Mouse (Mus musculus) kidney, postnatal 4 days (tissue): ENCODE measurements around the gene Cd2.
A peak's percentile ranks its signal among the peaks of the same experiment; 100 is the strongest.

Experiments
- DNase-seq, 2 experiments: peaks; one replicate each; pipeline ENCODE4 v3.0.0; 2021; ENCODE audit warnings: mixed read lengths in 2 of 2

Gene Cd2

DNA sequence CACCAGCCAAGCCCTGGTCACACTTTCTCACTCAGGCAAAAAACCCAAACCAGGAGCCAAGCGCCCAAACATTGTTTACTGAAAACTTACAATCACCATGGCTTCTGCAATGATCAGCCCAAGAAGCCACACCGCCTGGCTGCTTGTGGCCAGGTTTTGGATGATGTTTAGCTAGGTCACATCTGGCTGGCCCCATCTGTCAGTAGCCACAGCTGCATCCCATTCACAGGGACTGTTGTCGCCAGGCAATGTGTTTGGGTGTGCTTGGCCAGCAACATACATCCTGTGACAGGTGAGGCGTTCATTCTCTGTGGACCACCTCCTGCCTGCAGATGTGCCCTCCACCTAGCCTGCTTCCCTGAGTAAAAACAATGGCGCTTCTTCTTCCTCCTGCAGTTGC, 4.9 kb upstream of the Cd2 start:
- no peak for DNase-seq

DNA sequence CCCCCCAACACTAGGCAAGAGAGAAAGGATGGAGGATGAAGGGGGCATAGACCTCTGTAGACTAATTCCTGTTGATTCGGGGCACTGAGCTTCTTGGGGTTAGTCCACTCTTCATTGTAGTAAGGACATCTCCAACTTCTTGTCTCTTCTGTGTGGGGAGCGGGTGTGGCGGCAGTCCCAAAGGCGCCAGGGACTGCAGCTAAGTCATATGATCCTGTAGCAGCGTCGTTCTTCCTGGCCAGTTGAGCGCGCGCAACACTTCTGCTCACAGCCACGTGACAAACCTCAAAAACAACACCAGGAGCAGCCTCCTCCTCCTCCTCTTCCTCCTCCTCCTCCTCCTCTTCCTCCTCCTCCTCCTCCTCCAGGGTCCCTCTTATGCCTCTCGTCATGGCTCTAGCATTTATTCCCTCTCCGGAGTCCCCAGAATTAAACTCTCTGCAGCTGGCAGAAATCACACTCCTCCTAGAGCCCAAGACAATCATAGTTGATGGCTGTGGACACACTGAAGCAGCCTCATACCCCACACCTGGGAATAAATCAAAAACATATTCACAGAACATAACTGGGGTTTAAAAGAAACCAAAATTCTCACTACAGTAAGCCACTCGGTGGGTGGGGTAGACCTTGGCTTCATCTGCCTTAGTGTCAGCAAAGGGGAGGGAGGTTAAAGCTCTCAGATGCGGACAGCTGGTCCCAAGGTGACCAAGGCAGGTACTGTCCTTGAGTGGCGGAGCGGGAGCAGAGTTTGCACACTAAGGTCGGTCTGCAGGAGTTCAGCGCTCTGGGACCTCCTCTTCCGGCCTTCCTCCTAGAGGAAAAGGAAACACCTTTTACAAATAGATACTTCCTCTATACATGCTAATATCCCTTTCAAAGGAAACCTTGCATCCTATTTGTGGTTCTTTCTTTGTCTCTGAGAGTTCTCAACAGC, 3.1 kb upstream of the Cd2 start:
- DNase-seq = no peak

DNA sequence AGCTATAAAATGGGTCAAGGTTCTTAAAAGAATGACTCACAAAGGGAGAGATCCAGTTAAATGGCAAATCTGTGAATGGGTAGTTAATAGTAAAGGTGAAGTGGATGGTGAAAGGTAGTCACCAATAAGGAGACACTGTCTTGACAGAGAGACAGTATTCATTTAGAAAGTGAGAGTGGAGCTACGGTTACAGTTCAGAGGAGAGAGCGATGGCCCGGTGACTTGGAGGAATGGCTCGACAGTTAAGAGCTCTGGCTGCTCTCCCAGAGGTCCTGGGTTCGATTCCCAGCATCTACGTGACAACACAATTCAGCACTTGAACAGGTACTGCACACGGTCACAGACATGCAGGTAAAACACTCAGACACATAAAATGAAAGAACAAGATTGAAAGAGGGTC, 2.3 kb upstream of the Cd2 start:
- no peak for DNase-seq

DNA sequence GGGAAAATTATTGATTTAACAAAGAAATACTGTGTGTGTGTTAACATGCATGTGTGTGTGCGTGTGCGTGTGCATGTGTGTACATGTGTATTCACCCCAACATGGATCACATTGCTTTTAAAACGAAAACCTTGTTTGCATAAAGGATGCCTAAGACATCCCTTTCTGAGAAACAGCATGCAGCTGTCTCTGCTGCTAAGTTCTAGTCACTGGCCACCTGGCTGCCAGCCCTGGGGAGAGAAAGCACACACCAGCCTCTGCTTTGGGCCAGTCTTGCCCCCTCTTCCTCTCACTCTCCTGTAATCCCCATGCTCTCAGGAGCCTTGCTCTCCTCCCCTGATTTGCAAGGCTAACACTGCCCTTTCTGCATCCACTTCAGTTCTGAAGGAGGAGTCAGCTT, 1.7 kb upstream of the Cd2 start:
- no peak for DNase-seq

DNA sequence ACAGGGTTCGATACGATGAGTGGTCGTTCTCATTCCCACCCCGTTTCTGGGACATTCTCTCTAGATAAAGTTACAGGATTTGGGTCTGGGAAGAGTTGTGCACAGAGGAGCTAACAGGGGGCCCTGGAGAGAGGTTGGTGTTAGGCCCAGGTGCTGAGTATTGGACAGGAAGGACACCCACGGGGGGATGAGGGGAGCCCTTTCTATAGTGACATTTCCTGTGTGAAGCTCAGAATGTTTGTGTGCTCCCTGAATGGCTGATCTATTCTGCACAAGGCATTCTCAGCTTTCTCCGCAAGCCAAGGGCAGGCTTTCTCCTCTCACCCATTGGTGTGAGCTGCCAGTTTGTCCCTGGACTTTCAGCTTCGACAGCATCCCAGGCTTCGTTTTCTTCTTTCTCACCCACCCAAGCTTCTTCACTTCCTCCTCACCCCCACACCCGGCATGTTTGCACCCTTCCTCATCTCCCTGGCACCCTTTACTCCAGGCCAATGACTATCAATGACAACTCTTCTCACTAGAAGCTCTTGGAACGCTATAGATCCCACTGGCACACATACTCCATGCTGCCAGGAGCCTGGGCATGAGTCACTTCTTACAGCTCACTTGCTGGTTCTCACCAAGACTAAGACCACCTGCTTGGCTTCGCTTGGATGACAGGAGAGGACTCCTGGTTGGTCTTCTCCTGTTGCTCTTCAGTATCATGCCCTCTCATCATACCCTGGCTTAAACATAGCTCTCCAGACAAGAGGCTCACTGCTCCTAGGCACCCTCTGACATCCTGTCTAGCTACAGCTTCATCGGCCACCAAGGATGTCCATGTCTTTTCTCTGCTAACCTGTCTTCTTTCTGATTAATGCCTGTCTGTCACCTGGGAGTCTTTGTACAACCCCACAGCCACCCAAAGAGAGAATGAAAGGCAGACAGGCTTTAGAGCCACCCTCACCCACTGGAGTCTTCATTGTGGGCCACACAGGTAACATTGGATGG, 1.1 kb downstream of the Cd2 start:
- no peak for DNase-seq

DNA sequence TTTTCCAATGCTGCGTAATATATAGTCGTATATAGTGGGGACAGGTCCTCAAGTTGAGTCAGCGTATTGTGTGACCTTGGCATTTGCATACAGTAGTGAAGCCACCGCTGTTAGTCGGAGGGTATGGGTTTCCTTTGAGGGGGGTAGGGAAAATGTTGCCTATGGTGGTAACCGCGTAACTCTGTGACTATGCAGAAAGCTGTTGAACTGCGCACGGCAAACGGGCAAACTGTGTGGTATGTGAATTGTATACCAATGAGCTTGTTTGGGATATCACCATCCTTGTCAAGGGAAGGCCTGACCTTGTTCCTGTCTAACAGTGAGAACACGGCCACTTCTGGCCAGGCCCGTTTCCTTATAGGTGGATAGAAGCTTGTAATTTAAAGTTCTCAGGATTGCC, 1.9 kb downstream of the Cd2 start:
- no peak for DNase-seq

DNA sequence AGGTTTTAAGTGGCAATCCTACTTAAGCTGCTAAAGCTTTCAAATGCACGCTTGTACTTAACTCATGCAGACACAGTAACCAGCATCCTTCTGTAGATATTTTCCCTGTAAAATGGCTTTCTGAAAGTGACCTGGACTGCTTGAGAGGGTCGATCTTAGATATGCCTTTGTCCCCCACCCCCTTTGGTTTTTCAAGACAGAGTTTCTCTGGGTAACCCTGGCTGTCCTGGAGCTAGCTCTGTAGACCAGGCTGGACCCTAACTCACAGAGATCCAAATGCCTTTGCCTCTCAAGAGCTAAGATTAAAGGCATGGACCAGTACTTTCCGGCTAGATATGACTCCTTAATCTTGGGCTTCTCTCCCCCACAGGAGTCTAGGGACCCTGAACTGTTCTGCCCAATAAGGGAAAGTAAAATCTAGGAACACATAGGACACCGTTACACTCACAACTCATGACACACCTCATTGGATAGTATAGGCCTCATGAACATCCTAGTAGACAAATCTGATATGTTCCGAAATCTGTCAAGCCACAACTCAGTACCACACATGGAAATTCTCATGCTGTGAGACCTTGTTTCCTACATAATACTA, 2.6 kb downstream of the Cd2 start:
- DNase-seq = no peak

DNA sequence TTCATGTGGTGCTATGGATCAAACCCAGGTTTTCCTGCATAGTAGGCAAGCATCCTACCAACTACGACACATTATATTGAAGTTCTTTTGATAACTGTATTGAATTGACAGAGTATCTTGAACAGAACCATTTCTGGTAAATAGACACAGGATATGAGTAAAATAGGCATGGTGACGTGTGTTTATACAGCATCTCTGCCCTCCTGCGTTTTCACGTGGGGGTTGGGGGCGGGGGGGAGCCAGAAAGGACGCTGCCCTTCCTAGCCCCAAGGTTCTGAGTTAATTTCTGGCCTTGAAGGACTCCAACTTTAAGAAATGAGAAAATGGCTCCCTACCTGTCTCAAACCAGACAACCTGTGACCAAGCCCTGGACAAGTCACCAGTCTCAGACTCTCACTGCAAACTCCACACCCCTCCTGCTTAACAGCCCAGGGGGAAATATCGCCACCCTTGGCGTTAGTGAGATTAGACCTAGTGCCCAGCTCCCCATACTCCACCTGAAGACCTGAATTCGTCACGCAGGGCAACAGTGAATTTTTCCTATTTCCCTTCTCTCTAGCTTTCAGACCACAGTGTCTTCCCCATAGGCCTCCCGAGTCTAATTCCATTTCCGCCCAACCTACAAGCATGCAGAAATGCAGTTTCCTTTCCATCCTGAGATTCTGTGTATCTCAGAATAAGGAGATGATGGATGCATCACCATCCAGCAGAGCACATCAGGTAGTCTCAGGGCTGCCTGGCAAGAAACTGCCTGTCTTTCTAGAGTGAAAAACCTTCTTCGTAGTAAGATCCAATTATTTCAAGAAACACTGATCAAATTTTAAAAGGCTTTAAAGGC, 3.7 kb downstream of the Cd2 start:
- DNase-seq = no peak

DNA sequence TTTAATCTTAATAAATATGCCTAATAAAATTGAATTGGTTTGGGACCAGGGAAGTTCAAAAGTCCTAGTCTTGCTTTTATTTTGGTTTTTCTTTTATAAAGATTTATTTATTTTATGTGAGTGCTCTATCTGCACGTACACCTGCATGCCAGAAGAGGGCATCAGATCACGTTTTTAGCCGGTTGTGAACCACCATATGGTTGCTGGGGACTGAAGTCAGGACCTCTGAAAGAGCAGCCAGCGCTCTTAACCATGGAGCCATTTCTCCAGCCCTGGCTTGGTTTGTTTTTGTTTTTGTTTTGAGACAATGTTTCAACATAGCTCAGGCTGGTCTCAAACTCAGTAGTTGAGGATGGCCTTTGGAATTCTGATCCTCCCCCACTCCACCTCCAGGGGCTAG, 4.3 kb downstream of the Cd2 start:
- DNase-seq = no peak

DNA sequence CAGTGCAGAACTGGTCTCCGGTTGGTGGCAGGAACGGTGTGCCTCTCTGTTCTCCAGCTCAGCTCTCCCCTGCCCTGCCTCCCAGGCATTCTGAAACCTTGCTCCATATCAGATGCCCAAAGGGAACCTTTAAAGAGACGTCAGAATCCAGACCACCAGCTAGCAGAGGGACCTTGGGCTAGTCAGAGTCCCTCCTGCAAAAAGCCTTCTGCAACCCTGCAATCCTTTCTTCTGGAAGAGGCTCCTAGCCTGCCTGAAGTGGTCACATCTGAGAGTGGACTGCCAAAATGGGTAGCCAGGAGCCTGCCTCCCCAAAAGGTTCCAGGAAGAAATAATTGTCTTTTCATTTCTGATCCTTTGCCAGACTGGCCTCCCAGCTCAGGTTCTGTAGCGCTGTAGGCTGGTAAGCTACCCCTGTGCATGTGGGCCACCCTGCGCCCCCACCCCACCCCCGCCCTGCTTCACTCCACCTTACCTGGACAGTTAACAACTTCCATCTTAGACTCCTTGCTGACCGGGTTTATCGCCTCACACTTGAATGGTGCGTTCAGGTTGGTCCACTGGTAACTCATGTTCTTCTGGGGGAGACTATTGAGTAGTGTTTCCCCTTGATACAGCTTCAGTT, 5.1 kb downstream of the Cd2 start:
- DNase-seq = no peak

DNA sequence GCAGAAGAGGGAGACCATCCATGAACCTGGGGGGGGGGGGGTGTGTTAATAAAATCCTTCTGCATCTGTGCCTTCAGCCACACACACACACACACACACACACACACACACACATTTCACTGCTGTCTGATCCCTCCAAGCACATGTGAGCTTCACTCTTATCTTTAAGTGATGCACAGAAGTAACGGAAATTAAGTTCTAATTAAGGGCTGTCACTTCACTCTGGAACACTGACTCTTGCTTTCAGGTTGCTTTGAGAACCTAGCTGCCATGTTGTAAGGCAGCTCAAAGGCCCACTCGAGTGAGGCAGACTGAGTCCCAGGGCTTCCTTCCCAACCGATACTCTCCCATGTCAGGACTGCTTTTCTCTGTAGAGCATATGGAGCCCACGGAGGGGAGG, 5.9 kb downstream of the Cd2 start:
- DNase-seq = no peak

DNA sequence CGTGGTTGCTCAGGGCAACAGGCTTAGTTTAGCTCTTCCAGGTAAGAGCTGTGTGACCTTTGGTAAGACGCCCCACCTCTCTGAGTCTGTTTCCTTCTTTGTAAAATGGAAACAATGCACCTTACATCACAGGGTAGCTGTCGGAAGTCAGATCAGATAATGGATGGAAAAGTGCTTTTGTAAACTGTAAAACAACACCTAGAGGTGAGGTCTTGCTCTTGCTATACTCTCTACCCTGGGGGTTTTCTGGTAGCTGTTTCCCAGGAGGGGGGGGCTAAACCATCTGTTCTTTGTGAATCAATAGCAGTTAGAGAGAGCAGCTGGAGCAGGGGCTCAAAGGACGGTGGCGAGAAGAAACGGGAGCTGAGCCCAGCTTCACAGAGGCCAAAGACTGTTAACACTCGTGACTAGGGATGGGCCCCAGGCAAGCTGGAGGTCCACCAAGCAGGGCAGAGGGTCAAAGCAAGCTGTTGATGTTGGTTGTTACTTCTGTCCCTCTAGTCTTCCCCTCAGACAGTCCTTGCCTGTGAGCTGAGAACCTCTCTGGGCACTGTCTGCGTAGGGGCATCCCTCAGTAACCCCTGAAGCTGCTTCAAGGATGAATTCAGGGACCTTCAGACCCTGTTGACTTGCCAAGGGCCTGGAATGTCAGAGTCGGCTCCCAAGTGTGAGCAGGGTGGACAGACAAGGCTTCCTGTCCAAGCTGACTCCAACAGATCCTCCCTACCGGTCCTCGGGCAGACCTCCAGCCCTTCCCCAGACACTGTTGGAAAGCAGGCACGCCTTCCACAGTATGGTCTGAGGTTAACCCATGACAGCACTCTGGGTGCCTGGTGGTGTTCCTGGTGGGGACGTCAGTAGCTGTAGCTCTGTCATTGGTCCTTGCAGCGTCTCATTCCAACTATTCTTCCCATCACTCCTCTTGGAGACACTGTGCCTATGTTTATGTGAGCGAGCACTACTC, 7.1 kb downstream of the Cd2 start:
- peak; percentile 49 to 62 for DNase-seq

DNA sequence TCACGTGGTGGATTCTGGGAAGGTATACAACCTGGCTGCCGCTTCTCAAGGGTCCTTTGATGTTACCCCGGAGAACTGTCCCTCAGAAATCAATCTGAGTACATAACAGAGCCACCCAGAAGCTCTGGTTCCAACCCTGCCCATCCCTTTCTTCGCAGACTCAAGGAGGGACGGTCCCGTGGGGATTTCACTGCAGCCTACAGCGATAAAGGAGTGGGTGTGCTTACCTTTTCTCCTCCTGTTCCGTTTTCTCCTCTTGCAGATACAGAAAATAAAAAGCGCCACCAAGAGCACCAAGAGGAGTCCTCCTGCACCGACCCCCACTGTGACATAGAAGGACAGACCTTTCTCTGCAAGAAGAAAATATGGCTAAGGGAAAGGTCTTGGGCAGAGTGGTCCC, 8.2 kb downstream of the Cd2 start:
- DNase-seq = no peak

DNA sequence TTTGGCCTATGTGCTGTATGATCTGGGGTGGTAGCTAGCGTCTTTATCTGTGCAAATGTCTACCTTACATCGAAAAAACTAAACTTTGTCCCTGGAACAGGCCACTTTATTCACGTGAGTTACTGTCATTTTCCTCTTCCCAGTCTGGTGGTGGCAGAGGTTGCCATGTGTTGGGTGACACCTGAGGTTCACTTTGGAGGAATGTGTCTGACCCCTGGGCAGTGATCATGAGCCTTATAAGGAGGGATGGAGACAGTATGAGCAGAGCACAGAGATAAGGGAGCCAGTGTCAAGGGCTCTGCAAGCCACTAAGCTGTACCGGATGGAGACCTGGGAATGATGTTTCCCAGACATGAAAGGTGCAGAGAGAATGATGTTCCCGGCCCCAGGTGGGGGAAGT, 9.3 kb downstream of the Cd2 start:
- no peak for DNase-seq

DNA sequence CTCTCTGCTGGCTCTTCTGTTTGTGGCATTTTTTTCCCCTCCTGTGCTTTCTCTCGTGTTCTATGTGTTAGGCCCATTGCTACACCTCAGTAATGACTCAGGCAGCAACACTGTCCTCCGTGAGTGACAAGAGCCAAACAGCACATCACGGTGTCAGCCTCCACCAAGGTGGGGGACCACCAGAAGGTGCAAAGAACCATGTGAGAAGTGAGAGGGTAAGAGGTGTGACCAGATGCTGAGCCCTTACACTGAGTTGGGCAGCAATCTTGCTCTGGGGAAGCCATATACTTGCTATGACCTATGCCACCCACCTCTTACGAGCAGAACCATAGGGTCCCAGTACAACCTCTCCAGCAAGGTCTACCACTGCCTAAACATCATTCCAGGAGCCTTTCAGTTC, 9.9 kb downstream of the Cd2 start:
- DNase-seq = no peak

DNA sequence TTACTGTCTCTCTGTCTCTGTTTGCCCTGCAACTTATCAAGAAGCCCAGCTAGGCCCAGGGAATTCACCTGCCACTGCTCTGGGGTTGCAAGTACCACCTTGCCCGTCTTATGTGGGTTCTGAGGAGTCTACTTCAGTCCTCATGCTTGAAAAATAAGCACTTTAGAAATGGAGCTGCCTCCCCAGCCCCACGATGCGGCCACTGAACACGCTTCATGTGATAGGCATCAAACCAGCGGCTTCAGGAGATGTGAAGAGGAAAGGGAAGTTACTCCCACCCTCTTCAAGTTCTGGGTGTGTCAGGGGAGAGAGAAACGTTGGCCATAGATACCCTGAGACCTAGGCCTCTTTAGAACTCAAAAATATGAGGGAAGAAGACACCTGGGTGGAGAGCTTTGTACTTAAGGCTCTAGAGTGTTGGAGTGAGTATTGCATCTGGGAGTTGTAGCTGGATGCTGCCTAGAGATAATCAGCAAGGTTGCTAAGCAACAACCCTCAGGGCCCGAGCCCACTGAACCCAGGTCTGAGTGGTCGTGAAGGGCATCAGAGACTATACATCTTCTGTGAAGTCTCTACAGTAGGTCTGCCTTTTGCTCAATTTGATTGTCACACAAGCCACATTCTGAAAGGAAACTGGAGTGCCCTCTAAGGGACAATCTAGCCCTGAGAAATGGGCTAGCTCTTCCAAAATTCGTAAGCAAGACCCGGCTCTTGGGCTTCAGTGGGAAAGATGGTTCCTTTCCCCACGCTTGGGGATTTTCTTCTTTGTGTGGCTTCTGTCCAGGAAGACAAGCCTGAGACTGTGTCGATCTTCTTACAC, 11.0 kb downstream of the Cd2 start:
- DNase-seq = no peak

DNA sequence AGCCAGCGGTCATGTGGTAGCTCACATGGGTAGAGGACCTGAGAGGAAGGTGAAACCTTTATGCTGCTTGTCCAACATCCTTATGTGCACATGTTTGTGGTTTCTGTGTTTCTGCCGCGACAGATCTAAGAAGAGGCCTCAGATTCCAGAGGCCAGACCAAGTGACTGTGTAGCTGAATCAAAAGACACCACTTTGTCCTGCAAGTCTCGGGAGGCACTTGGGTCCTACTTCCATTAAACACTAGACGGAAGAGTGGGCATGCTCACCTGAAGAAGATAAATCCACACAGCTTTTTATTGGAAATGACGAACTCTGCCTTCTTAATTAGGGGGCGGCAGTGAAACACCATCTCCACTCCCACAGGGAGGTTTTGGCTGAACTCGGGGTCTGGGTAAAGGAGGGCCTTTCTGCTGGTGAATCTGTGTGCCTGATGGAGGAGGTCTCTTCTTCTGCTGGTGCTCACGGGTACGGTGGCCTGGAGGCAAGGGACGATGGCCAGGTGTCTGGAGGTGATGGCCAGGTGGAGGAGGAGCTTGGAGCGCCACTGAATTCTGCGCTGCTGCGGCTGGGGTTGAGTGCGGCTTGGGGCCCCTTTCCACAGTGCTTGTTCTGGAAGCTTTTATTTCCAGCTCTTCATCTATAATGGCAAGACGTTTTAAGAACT, 12.0 kb downstream of the Cd2 start:
- no peak for DNase-seq

DNA sequence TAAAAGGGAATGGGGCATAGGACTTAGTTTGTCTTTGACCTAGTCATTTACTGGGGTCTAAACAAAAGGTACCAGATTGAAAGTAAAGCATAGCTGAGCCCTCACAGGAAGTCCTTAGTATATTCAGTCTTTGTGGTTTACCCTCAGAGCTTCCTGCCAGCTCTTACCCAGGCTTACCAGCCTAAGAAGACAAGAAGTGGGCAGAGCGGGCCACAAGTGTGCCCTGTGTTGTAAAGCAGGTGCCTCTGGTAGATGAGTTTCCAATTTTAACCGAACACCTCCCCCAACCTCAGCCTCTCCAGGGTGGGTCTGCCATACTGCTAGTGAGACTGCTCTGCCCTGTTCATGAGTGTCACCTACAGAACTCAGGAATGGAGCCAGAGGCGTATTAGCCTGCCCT, 12.9 kb downstream of the Cd2 start:
- DNase-seq = no peak
